Mouse (Mus musculus) cortical plate, adult 2 months (tissue): Measurements from ENCODE around the gene Fam49a.

Experiments
- CTCF ChIP-seq: fragments of 200-500 bp; IDR thresholded peaks from 2 replicates; pipeline ENCODE4 v1.5.1; 2011; ENCODE audit warnings: mild to moderate bottlenecking, control low read depth, low read length; ENCODE audit not compliant: insufficient read depth; ENCODE audit errors: extremely low read depth
- POLR2A ChIP-seq: fragments of 200-500 bp; IDR thresholded peaks from 2 replicates; pipeline ENCODE4 v1.6.1; 2011; ENCODE audit warnings: mild to moderate bottlenecking, low read length, control low read depth; ENCODE audit not compliant: insufficient read depth; ENCODE audit errors: extremely low read depth

- TF ChIP-seq CTCF (no peak), POLR2A (no peak)
These were observed 48.4 kb upstream of the Fam49a start for GRCm38 (mm10) chr12:12213536-12213935.
